8 mouse cellular contexts compared by ENCODE assay signal in the genomic region with DNA sequence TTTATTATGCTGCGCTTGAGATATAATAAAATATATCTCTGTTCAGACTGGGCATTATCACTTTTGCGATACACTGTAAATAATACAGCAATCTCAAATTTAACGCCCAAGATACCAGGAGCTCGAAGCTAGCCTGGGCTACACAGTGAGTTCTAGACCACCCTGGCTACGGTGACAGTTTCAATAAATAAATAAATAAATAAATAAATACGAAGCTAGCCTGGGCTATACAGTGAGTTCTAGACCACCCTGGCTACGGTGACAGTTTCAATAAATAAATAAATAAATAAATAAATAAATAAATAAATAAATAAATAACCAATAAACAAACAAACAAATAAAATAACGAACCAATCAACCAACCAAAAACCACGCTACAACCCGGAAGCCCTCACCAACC. TPM values are rescaled to one million over a fixed set of nuclear protein-coding genes. Genes with fewer than 3 reads are reported as not detected.
DNase-seq lines count a peak whose midpoint lies in the region; ATAC-seq and TF ChIP-seq lines count a peak whose summit lies in the region.

No protein-coding gene starts in this region.

- H3K9ac ChIP-seq in lung, embryonic 14.5 days, result peak overlapping the region; percentile 68
- H3K9ac ChIP-seq in embryonic facial prominence, embryonic 15.5 days, result peak overlapping the region; percentile 87
- peak overlapping the region; percentile 90 for H3K9ac ChIP-seq in intestine, embryonic 16.5 days (ENCODE audit: low read depth, low read length)
- H3K9ac ChIP-seq in neural tube, embryonic 13.5 days, result peak overlapping the region; percentile 79

- peak; percentile 14 for DNase-seq in lung, embryonic 14.5 days
- DNase-seq in lung, postnatal 10 days, result no peak
- no peak for DNase-seq in adrenal gland, adult (ENCODE audit: inconsistent age in 2 of 2, low spot score in 1 of 2)
- DNase-seq in layer of hippocampus, postnatal 10 days (ENCODE audit: low spot score in 2 of 2), result no peak
- no peak for DNase-seq in embryo, embryonic 10 days (ENCODE audit: low spot score)

- WGBS in lung, embryonic 14.5 days, result 6% methylated on average over 10 of the region's 10 CpGs
- 5% methylated on average over 10 of the region's 10 CpGs for WGBS in embryonic facial prominence, embryonic 15.5 days
- 5% methylated on average over 10 of the region's 10 CpGs for WGBS in intestine, embryonic 16.5 days
- WGBS in neural tube, embryonic 13.5 days, result 5% methylated on average over 10 of the region's 10 CpGs

- H3K36me3 ChIP-seq in lung, embryonic 14.5 days (ENCODE audit: insufficient read depth), result peaks cover 31% of the 10 kb centered on the region
- peaks cover 15% of the 10 kb centered on the region for H3K36me3 ChIP-seq in embryonic facial prominence, embryonic 15.5 days
- H3K36me3 ChIP-seq in intestine, embryonic 16.5 days (ENCODE audit: control insufficient read depth, insufficient read depth, low read length), result 0 out of 2 replicates have a peak, but pooled peaks cover 11% of the 10 kb centered on the region
- H3K36me3 ChIP-seq in neural tube, embryonic 13.5 days, result peaks cover 32% of the 10 kb centered on the region

- no peak for TF ChIP-seq CTCF in lung, embryonic 14.5 days (IDR thresholded peaks at IDR 0.05; ENCODE audit: low read depth)

- H3K4me2 ChIP-seq in lung, embryonic 14.5 days, result peak overlapping the region; percentile 72
- H3K4me2 ChIP-seq in embryonic facial prominence, embryonic 15.5 days (replicated peaks), result peak overlapping the region; percentile 55
- peak overlapping the region; percentile 54 for H3K4me2 ChIP-seq in intestine, embryonic 16.5 days (ENCODE audit: low read depth, low read length)
- peak overlapping the region; percentile 71 for H3K4me2 ChIP-seq in neural tube, embryonic 13.5 days

- ATAC-seq in lung, embryonic 14.5 days (ENCODE audit: insufficient read depth), result peak; percentile 65
- peak; percentile 74 for ATAC-seq in embryonic facial prominence, embryonic 15.5 days (ENCODE audit: insufficient number of reproducible peaks, low FRiP score, low TSS enrichment, low read depth)
- ATAC-seq in intestine, embryonic 16.5 days, result peak; percentile 52
- peak; percentile 81 for ATAC-seq in neural tube, embryonic 13.5 days (ENCODE audit: low read depth)

- no peaks in the 10 kb centered on the region for H3K9me3 ChIP-seq in lung, embryonic 14.5 days (ENCODE audit: low read depth, low read length)
- H3K9me3 ChIP-seq in embryonic facial prominence, embryonic 15.5 days (replicated peaks), result no peaks in the 10 kb centered on the region
- H3K9me3 ChIP-seq in intestine, embryonic 16.5 days (ENCODE audit: control insufficient read depth, low read length), result no peaks in the 10 kb centered on the region
- H3K9me3 ChIP-seq in neural tube, embryonic 13.5 days, result no peaks in the 10 kb centered on the region

- H3K4me3 ChIP-seq in lung, embryonic 14.5 days (ENCODE audit: low read depth, low read length), result peak overlapping the region; percentile 91
- H3K4me3 ChIP-seq in embryonic facial prominence, embryonic 15.5 days (replicated peaks), result peak overlapping the region; percentile 94
- H3K4me3 ChIP-seq in intestine, embryonic 16.5 days (ENCODE audit: low read length), result peak overlapping the region; percentile 90
- H3K4me3 ChIP-seq in neural tube, embryonic 13.5 days, result peak overlapping the region; percentile 95

- H3K27ac ChIP-seq in lung, embryonic 14.5 days (ENCODE audit: low read depth), result peak overlapping the region; percentile 67; the same call in 1 of the 2 replicates
- H3K27ac ChIP-seq in embryonic facial prominence, embryonic 15.5 days (replicated peaks), result peak overlapping the region; percentile 78; the same call in 1 of the 2 replicates
- peak overlapping the region; percentile 78; the same call in 1 of the 2 replicates for H3K27ac ChIP-seq in intestine, embryonic 16.5 days (ENCODE audit: low read length)
- H3K27ac ChIP-seq in neural tube, embryonic 13.5 days (replicated peaks), result peak overlapping the region; percentile 72

- H3K4me1 ChIP-seq in lung, embryonic 14.5 days (ENCODE audit: insufficient read depth), result 0 out of 2 replicates have a peak, but pooled peaks cover 5% of the 10 kb centered on the region
- no peaks in the 10 kb centered on the region for H3K4me1 ChIP-seq in embryonic facial prominence, embryonic 15.5 days
- H3K4me1 ChIP-seq in intestine, embryonic 16.5 days (ENCODE audit: control insufficient read depth, insufficient read depth, low read length), result peaks cover 5% of the 10 kb centered on the region; the same call in 1 of the 2 replicates
- peaks cover 25% of the 10 kb centered on the region for H3K4me1 ChIP-seq in neural tube, embryonic 13.5 days (replicated peaks)

- no peaks in the 10 kb centered on the region for H3K27me3 ChIP-seq in lung, embryonic 14.5 days (ENCODE audit: insufficient read depth, low read length)
- no peaks in the 10 kb centered on the region for H3K27me3 ChIP-seq in embryonic facial prominence, embryonic 15.5 days
- H3K27me3 ChIP-seq in intestine, embryonic 16.5 days (replicated peaks; ENCODE audit: control insufficient read depth, insufficient read depth, low read length), result no peaks in the 10 kb centered on the region
- H3K27me3 ChIP-seq in neural tube, embryonic 13.5 days, result no peaks in the 10 kb centered on the region

RNA-seq across cellular contexts. Expression of gene Mrpl32, which starts 0.5 kb away (rescaled TPM):
- 101 and 109 TPM in 2 replicates for polyA plus RNA-seq in lung, embryonic 14.5 days (2014; fragmentation: Nextera tagmentation; extraction: Ambion mirVana)
- polyA plus RNA-seq in embryonic facial prominence, embryonic 15.5 days (2015; fragmentation: Nextera tagmentation; extraction: Ambion mirVana), result 104 and 107 TPM in 2 replicates
- polyA plus RNA-seq in intestine, embryonic 16.5 days (2015; fragmentation: Nextera tagmentation; extraction: Ambion mirVana), result 114 and 121 TPM in 2 replicates
- polyA plus RNA-seq in neural tube, embryonic 13.5 days (2015; fragmentation: Nextera tagmentation; extraction: Ambion mirVana), result 135 and 146 TPM in 2 replicates
- total RNA-seq in layer of hippocampus, postnatal 10 days (2021), result 10 to 100 TPM; 29.6 to 33.2 TPM

RNA-seq across cellular contexts. Expression of gene Psma2, which starts 0.6 kb away (rescaled TPM):
- 198 and 212 TPM in 2 replicates for polyA plus RNA-seq in lung, embryonic 14.5 days (2014; fragmentation: Nextera tagmentation; extraction: Ambion mirVana)
- polyA plus RNA-seq in embryonic facial prominence, embryonic 15.5 days (2015; fragmentation: Nextera tagmentation; extraction: Ambion mirVana), result 178 and 180 TPM in 2 replicates
- 195 and 209 TPM in 2 replicates for polyA plus RNA-seq in intestine, embryonic 16.5 days (2015; fragmentation: Nextera tagmentation; extraction: Ambion mirVana)
- polyA plus RNA-seq in neural tube, embryonic 13.5 days (2015; fragmentation: Nextera tagmentation; extraction: Ambion mirVana), result 199 and 202 TPM in 2 replicates
- 10 to 100 TPM; 69.1 to 73.5 TPM for total RNA-seq in layer of hippocampus, postnatal 10 days (2021)

RNA-seq across cellular contexts. Expression of gene AW209491, which starts 17.5 kb away (rescaled TPM):
- polyA plus RNA-seq in lung, embryonic 14.5 days (2014; fragmentation: Nextera tagmentation; extraction: Ambion mirVana), result 24.8 and 26.8 TPM in 2 replicates
- 21.8 and 24.2 TPM in 2 replicates for polyA plus RNA-seq in embryonic facial prominence, embryonic 15.5 days (2015; fragmentation: Nextera tagmentation; extraction: Ambion mirVana)
- 23.0 and 25.6 TPM in 2 replicates for polyA plus RNA-seq in intestine, embryonic 16.5 days (2015; fragmentation: Nextera tagmentation; extraction: Ambion mirVana)
- polyA plus RNA-seq in neural tube, embryonic 13.5 days (2015; fragmentation: Nextera tagmentation; extraction: Ambion mirVana), result 38.3 and 41.6 TPM in 2 replicates
- total RNA-seq in layer of hippocampus, postnatal 10 days (2021), result 10 to 100 TPM; 15.6 to 17.9 TPM
